Mouse (Mus musculus): ENCODE results near the gene Cx3cl1. TPM values are rescaled to one million over a fixed set of nuclear protein-coding genes. Genes with fewer than 3 reads are reported as not detected.

Gene Cx3cl1
- total RNA-seq, 1 experiment from 2014 or later: 25.2 TPM

DNA sequence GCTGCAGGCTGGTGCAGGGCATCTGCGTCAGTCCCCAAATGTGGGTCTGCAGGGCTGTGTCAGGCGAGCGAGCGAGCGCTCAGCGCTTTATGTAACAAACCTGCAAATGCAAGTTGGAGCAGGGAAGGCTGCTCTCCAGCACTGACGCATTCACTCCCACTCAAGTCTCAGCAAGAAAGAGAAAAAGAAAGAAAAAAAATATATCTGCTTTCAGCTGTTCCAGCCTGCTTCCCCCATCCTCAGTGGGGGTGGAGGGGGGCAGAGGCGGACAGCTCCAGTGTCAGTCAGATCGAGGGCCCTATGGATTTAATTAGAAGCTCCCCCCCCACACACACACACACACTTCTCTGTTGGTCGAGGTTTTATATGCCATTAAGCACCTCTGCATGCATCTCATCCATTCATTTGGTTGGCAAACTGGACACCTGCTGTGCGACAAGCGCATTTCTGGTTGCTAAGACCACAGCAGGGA lies 1.9 kb downstream of the Cx3cl1 start:
- no peak for DNase-seq

DNA sequence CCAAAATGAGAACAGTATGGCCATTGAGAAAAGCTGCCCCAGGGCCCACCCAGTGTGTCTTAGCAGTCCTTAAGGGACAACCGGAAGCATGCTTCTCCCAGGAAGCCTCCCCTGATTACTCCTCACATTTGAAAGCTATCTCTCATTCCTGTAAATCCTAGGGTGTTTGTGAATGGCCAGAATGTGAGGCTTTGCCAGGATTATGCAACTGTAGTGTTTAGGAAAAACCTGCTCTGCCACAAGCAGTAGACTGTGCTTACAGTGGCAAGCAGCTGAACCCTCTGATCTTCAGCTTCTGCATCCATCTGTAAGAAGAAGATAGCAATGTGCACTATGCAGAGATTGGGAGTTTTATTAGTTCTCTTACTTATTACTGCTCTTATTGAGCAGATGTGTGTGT lies 2.8 kb downstream of the Cx3cl1 start:
- DNase-seq: no peak

DNA sequence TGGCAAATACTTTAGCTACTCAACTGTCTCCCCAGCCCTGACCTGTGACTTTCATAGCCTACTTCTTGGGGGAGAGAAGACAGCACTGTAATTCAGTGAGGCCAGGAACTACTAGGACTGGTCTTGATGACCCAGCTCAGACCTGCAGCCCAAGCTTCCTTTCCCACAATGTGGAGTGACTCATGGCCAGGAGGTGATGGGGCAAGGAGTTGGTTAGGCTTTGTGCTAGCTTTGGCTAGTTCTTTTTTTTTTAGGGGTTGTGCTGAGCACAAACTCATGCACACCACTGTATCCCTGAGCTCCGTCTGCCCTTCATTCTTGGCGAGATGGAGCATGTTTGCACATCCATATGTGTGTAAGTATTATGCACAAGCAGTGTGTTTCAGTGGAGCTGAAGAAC lies 4.5 kb downstream of the Cx3cl1 start:
- DNase-seq: no peak

- DNase-seq: no peak
Measured at GRCm38 (mm10) chr8:94778036-94778435, 6.2 kb downstream of the Cx3cl1 start.

GRCm38 (mm10) chr8:94778473-94778872 lies 6.7 kb downstream of the Cx3cl1 start:
- no peak for DNase-seq

DNA sequence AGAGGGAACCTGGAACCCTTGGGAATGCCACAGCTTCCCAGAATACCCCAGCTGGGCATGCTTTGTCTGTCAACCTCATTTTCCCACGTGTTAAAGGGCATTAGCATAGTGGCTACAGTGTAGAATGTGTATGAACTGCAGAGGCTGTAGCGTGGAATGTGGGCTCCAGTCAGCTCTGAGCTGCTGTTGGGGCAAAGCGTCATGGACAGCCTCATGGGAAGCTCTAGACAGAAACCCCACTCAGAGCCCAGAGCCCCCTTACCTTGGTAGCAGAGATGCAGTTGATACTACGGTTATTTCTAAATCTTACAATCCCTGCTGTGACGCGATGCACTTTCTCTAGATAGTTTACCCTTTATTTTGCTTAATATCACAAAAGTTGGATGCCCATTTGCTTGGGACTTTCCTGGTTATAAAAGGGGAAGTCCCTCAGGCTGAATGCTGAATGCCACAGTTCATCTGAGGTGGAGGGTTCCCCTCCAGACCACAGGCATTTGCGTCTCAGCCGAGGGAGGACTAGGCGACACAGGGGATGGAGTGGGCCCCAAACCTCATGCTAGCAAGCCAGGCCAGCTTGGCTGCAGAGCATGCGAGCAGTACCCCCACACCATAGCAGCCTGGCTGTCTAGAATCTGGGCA lies 7.2 kb downstream of the Cx3cl1 start:
- DNase-seq: no peak

DNA sequence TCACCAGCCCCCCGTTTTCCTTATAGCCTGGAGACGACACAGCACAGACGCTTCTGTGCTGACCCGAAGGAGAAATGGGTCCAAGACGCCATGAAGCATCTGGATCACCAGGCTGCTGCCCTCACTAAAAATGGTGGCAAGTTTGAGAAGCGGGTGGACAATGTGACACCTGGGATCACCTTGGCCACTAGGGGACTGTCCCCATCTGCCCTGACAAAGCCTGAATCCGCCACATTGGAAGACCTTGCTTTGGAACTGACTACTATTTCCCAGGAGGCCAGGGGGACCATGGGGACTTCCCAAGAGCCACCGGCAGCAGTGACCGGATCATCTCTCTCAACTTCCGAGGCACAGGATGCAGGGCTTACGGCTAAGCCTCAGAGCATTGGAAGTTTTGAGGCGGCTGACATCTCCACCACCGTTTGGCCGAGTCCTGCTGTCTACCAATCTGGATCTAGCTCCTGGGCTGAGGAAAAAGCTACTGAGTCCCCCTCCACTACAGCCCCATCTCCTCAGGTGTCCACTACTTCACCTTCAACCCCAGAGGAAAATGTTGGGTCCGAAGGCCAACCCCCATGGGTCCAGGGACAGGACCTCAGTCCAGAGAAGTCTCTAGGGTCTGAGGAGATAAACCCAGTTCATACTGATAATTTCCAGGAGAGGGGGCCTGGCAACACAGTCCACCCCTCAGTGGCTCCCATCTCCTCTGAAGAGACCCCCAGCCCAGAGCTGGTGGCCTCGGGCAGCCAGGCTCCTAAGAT lies 7.9 kb downstream of the Cx3cl1 start:
- no peak for DNase-seq

- DNase-seq: no peak
Measured at GRCm38 (mm10) chr8:94780491-94781154, 8.8 kb downstream of the Cx3cl1 start.

GRCm38 (mm10) chr8:94781155-94781837 lies 9.5 kb downstream of the Cx3cl1 start:
- no peak for DNase-seq

DNA sequence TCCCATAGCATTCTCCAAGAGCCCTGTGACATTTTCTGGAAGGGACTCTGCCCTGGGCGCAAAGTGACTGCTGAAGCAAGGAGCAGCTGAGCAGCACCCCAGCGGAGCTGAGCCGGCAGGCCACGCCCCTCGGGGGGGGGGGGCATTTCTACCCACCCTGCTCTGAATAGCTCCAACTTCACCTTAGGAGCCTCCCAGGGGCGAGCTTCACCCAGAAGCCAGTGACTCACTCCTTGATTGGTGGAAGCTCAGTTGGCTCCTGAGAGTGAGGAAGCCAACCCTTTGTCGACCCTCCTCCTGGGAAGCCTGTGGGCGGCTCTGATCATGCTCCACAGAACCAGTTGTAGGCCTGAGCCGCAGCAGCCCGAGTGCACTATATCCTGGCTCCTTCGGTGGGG lies 10.0 kb downstream of the Cx3cl1 start:
- DNase-seq: no peak

DNA sequence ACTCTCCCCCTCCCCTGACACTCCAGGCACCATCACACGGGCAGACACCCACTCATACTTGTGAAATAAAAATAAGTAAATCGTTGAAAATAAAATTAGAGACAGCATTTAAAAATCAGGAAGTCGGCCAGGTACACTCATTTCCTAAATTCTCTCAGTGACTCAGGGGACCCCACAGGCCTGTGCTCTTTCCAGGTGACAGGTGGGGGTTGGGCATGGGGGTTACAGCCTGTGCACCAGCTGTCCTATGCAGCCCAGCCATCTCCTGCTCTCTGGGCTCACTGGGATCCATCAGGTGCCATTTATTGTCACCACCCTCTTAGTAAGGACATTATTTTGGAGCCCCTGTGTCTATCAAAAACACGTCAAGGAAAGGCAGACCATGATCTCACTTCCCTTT lies 12.1 kb downstream of the Cx3cl1 start:
- DNase-seq: no peak

DNA sequence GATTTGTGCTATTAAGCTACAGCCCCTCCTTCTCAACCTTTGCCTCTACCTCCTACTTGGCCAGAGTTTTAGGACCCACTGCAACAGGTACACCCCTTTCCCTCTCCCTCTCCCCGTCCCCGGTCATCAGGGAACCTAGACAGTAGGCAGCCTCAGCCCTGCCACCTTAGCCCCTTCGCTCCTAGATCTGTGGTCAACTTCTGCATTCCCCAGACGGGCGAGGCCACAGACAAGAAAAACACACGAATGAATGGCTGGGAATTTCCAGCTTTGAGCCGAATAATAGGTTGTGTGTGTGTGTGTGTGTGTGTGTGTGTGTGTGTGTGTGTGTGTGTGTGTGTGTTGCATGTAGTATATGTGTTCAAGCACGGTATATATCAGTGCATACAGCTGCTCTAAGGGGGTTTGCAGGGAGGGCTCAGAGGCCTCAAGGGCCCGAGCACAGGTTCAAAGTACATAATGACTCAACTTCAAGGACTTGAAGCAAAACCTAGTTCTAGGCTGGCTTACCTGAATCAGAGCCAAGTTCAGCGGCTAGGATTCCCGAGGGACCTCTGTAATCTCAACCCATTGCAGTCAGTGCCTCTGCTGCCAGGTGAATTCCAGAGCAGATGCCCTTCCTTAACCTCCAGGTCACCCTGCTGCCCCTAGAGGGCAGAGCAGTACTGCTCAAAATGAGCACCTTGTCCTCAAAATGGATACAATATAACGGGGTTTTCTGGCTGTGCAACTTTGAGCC lies 13.6 kb downstream of the Cx3cl1 start:
- peak; percentile 46 for DNase-seq

DNA sequence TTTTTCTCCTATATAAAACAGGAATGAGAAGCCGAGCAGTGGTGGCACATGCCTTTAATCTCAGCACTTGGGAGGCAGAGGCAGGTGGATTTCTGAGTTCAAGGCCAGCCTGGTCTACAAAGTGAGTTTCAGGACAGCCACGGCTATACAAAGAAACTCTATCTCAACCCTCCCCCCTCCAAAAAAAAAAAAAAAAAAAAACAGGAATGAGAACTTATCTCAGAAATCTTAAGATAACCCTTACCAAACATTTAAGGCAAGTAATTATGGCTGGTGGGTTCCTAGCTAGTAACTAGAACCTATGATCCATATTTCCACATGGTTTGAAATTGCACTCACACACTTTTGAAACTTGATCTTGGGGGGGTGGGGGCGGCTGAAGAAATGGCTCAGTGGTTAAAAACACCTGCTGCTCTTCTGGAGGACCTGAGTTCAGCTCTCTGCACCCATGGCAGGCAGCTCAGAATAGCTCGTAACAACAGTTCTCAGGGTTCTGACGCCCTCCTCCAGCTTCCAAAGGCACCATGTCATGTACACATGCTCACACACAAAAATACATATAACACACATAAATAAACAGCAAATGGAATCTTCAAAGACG lies 14.3 kb downstream of the Cx3cl1 start:
- DNase-seq: no peak

DNA sequence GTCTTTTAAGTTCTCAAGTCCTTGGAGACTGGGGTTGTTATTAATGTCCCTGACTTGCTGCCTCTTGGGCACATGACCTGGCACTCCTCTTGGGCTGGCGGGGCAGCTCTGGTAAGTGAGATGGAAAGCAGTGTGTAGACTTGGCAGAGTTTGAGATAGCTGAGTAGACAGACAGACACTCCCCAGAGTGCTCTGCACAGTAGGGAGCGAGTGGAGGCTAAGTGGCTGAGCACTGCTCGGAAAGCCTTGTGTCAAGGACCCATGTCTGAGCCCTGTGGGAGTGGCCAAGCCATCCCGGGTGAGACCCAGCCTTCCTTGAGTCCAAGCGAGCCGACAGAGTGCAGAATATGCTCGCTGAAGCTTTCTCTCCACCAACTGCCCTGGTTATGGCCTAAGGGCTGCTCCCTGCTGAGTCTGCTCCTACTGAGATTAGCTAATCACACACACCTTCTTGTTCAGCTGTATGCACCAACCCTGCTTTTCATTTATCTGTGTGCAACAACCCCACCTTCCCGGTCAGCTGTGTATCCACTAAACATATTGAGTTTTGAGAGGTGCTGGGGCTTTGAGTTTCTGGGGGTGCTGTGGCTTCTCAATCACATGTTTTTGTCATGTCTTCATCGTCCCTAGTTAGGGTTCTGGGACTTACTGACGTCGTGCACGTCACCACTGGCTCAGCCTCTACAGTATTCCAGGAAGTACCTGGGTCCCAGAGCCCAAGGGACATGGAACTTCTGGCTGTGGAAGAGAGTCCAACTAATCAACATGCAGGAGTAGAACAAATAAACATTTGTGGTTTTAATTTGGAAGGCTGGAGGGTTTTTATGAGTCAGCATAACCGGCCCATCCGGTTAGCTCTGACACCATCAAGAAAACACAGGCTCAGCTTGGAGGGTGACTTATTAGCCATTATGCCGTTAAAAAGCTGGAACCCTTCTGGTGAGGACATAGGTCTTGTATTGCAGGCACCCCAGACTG lies 16.0 kb downstream of the Cx3cl1 start:
- peak; percentile 40 for DNase-seq

DNA sequence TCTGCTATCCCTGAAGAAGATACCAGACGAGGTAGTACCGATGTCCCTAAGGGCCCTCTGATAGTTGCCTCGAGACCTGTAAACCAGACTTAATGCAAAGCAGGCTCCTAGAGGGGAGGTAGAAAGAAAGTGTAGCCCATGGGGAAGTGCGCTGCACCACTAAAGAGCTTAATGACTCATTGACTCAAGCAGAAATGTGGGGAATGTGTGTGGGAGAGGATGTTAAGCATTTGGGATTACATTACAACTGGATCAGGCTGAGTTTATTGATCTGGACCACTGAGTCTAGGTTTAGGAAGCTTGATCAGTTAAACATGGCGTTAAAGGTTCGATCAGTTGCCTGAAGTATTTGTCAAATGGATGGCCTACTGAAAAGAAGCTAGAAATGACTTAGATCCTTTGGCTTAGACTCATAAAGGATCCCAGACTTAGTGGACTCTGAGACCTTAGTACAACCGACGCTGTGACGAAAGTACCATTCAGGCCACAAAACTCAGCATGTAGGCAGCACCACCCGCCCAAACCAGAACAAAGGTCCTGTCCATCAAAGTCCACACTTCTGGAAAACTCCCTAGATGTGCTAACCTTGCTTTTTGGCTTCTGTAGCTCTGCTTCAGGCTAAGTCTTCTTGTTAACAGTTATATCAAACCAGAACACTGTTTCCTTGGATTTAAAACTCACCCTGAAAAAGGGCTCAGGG lies 17.6 kb downstream of the Cx3cl1 start:
- no peak for DNase-seq

DNA sequence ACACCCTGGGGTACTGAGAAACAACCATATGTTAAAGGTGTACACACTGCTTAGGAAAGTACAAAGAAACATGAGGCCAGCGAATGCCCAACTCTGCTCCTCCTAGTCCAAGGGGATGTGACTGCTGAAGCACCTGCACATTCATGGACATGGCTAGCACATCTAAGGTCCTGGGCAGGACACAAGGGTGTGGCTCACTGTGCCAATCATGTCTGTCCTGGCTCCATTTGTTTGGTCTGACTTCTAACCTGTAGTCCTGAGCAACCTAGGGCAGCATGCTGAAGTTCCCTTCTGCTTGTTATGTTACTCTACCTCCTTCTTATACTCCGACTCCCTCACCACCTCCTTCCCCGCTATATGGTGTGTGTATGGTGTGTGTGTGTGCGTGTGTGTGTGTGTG lies 22.6 kb downstream of the Cx3cl1 start:
- no peak for DNase-seq

DNA sequence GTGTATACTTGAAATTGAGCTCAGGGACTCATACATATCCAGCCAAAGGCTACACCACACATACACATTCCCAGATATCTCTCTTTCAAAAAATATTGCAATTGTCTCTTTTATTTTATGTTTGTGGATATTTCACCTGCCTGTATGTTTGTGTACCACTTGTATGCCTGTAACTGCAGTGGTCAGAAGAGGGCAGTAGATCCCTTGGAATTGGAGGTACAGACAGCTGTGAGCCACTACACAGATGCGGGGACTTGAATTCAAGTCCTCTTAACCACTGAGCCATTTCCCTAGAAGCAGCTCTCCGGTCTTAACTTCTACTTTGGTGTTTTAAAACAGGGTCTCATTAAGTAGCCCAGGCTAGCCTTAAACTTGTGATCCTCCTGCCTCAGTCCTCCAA lies 23.0 kb downstream of the Cx3cl1 start:
- no peak for DNase-seq

GRCm38 (mm10) chr8:94800278-94800968 lies 28.6 kb downstream of the Cx3cl1 start:
- no peak for DNase-seq

Data from adrenal gland, postnatal 25 days (tissue).